Mouse (Mus musculus) limb, embryonic 10.5 days (tissue): ENCODE measurements around the gene Slc3a2. TPM values are rescaled to one million over a fixed set of nuclear protein-coding genes. Genes with fewer than 3 reads are reported as not detected.

ENCODE experiments used
- DNase-seq: peaks from one replicate; pipeline ENCODE4 v3.0.0-alpha.2; 2017; ENCODE audit warnings: low spot score
- H3K27ac ChIP-seq: fragments of 300-500 bp; sonication (generic); 2 replicates; pipeline ENCODE4 v1.5.1; 2016; ENCODE audit warnings: mild to moderate bottlenecking
- H3K27me3 ChIP-seq: fragments of 300-500 bp; sonication (generic); 2 replicates; pipeline ENCODE4 v1.6.1; 2016; ENCODE audit warnings: low read depth, mild to moderate bottlenecking; ENCODE audit not compliant: poor library complexity, severe bottlenecking
- H3K36me3 ChIP-seq: fragments of 300-500 bp; sonication (generic); 2 replicates; pipeline ENCODE4 v1.6.1; 2016; ENCODE audit warnings: mild to moderate bottlenecking, moderate library complexity
- H3K4me1 ChIP-seq: fragments of 300-500 bp; sonication (generic); 2 replicates; pipeline ENCODE4 v1.6.1; 2016
- H3K4me3 ChIP-seq: fragments of 300-500 bp; sonication (generic); 2 replicates; pipeline ENCODE4 v1.5.1; 2016; ENCODE audit warnings: mild to moderate bottlenecking, moderate library complexity
- H3K9me3 ChIP-seq: fragments of 300-500 bp; sonication (generic); replicated peaks from 2 replicates; pipeline ENCODE4 v1.6.1; 2016; ENCODE audit warnings: mild to moderate bottlenecking
- WGBS: fragments of 180-500 bp; shearing (Covaris S2); methylation state at CpG from one replicate; pipeline ENCODE4 v1.1.7; 2016; 5-methylcytosine and 5-hydroxymethylcytosine counted together
- microRNA-seq: library from miRNA; unstranded; fragments of <30 nt; microRNA quantifications from one replicate; pipeline ENCODE4, GENCODE M21; 2017
- polyA plus RNA-seq: library from polyadenylated mRNA; unstranded; fragments of >200 nt; fragmentation: Nextera tagmentation; extraction: Ambion mirVana; gene quantifications from 2 replicates; pipeline ENCODE4 v1.2.1, GENCODE M21; 2016

Gene Slc3a2
- polyA plus RNA-seq, 1 experiment from 2014 or later: 119 TPM

DNA sequence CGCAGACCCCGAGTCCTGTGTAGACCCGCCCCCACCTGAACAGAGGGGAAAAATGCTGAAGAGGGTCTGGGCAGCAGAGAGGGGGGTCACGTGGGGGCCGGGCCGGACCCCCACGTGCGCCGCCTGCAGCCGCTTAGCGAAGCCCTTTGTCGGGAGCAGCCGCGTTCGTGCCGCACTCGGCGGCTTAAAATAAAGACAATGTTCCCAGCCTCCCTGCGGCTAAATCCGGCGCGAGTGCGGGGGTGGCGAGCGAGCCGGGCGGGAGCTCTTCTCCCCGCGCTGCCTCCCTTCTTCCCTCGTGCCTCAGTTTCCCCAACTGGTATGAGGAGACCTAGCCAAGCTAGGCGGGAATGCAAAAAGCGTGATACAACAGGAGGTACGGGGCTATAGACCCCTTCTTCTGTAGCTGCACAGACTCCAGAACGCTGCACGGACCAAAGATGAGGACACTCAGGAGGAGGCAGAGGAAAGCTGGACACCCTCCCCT is 61.3 kb downstream of the Slc3a2 start:
- peak overlapping the region; percentile 55 for H3K4me3 ChIP-seq
- H3K9me3 ChIP-seq: no peaks in the 10 kb centered on the region
- 3% methylated on average over 35 of the region's 35 CpGs for WGBS
- H3K4me1 ChIP-seq: peaks cover 18% of the 10 kb centered on the region
- peaks cover 35% of the 10 kb centered on the region for H3K27me3 ChIP-seq
- no peaks in the 10 kb centered on the region for H3K36me3 ChIP-seq
- DNase-seq: peak; percentile 68
- peak overlapping the region; percentile 83 for H3K27ac ChIP-seq

Small RNA genes lying within 50 kb of the gene (microRNA-seq; reads per million reads assigned to microRNA genes)
- not detected for gene Mir6992

Other genes with a start within 250 kb of the Slc3a2 start
- not detected in 2 replicates for gene Slc22a8, start 132.1 kb downstream of the Slc3a2 start, polyA plus RNA-seq
- gene Slc22a6, start 105.3 kb downstream of the Slc3a2 start, polyA plus RNA-seq: not detected in 2 replicates
- 0.10 TPM in 1 of 2 replicates, not detected in the other for gene Chrm1, start 59.6 kb downstream of the Slc3a2 start, polyA plus RNA-seq
- gene Wdr74, start 12.5 kb upstream of the Slc3a2 start, polyA plus RNA-seq: 121 and 145 TPM in 2 replicates
- gene 1700092M07Rik, start 17.3 kb upstream of the Slc3a2 start, polyA plus RNA-seq: 2.8 and 3.1 TPM in 2 replicates
- gene Stx5a, start 18.0 kb upstream of the Slc3a2 start, polyA plus RNA-seq: 99.3 and 134 TPM in 2 replicates
- 257 and 273 TPM in 2 replicates for gene Nxf1, start 33.7 kb upstream of the Slc3a2 start, polyA plus RNA-seq
- gene Tmem223, start 47.6 kb upstream of the Slc3a2 start, polyA plus RNA-seq: 181 and 183 TPM in 2 replicates
- gene Tmem179b, start 51.1 kb upstream of the Slc3a2 start, polyA plus RNA-seq: 41.3 and 43.7 TPM in 2 replicates
- gene Taf6l, start 63.0 kb upstream of the Slc3a2 start, polyA plus RNA-seq: 44.2 and 47.0 TPM in 2 replicates
- 206 and 216 TPM in 2 replicates for gene Polr2g, start 75.2 kb upstream of the Slc3a2 start, polyA plus RNA-seq
- gene Zbtb3, start 79.2 kb upstream of the Slc3a2 start, polyA plus RNA-seq: 5.9 and 6.1 TPM in 2 replicates
- gene Ttc9c, start 96.0 kb upstream of the Slc3a2 start, polyA plus RNA-seq: 80.2 and 85.2 TPM in 2 replicates
- 4.7 and 5.2 TPM in 2 replicates for gene Hnrnpul2, start 96.6 kb upstream of the Slc3a2 start, polyA plus RNA-seq
- not detected in 2 replicates for gene AC129217.1, start 106.4 kb upstream of the Slc3a2 start, polyA plus RNA-seq
- gene Bscl2, start 114.1 kb upstream of the Slc3a2 start, polyA plus RNA-seq: 37.2 and 42.5 TPM in 2 replicates
- 5.0 and 7.2 TPM in 2 replicates for gene Gng3, start 115.8 kb upstream of the Slc3a2 start, polyA plus RNA-seq
- 0.29 and 0.39 TPM in 2 replicates for gene Lrrn4cl, start 127.4 kb upstream of the Slc3a2 start, polyA plus RNA-seq
- 211 and 228 TPM in 2 replicates for gene Ubxn1, start 148.1 kb upstream of the Slc3a2 start, polyA plus RNA-seq
- 56.8 and 60.6 TPM in 2 replicates for gene Uqcc3, start 157.6 kb upstream of the Slc3a2 start, polyA plus RNA-seq
- 110 and 149 TPM in 2 replicates for gene Lbhd1, start 160.4 kb upstream of the Slc3a2 start, polyA plus RNA-seq
- gene Gm49403, start 160.6 kb upstream of the Slc3a2 start, polyA plus RNA-seq: not detected in 2 replicates
- 151 and 188 TPM in 2 replicates for gene 1810009A15Rik, start 165.5 kb upstream of the Slc3a2 start, polyA plus RNA-seq
- gene Gm49416, start 165.6 kb upstream of the Slc3a2 start, polyA plus RNA-seq: 0.45 TPM in 1 of 2 replicates, not detected in the other
- gene Ints5, start 169.6 kb upstream of the Slc3a2 start, polyA plus RNA-seq: 59.2 and 61.9 TPM in 2 replicates
- 117 and 129 TPM in 2 replicates for gene Ganab, start 174.7 kb upstream of the Slc3a2 start, polyA plus RNA-seq
- 47.0 and 48.1 TPM in 2 replicates for gene B3gat3, start 197.0 kb upstream of the Slc3a2 start, polyA plus RNA-seq
- gene Rom1, start 206.0 kb upstream of the Slc3a2 start, polyA plus RNA-seq: 4.1 and 4.3 TPM in 2 replicates
- 37.1 and 37.5 TPM in 2 replicates for gene Eml3, start 206.2 kb upstream of the Slc3a2 start, polyA plus RNA-seq
- 229 and 233 TPM in 2 replicates for gene Mta2, start 218.5 kb upstream of the Slc3a2 start, polyA plus RNA-seq
- 49.6 and 49.7 TPM in 2 replicates for gene Tut1, start 230.5 kb upstream of the Slc3a2 start, polyA plus RNA-seq
- 563 and 631 TPM in 2 replicates for gene Eef1g, start 243.7 kb upstream of the Slc3a2 start, polyA plus RNA-seq